Mouse (Mus musculus): ENCODE measurements around the gene Eif4e1b.

- TF ChIP-seq CTCF (IDR thresholded peaks at IDR 0.05) (peak; percentile 77), EP300 (IDR thresholded peaks at IDR 0.05) (no peak)
Observed at GRCm38 (mm10) chr13:54758045-54758755, 25.6 kb upstream of the Eif4e1b start.
